Mouse (Mus musculus) cerebellum, postnatal 10 days (tissue): ENCODE data around the gene Arl1.
"Not testable (repeated sequence)": the region's sequence is repeated elsewhere in the genome, so short reads cannot be mapped to it uniquely, and the experiment has no call there.

Experiments
- DNase-seq, 2 experiments: peaks; one replicate each; pipeline ENCODE4 v3.0.0; 2021; ENCODE audit warnings: mixed read lengths in 2 of 2

Arl1 gene

GRCm38 (mm10) chr10:88765431-88766142 is 34.9 kb downstream of the Arl1 start:
- DNase-seq: no peak

GRCm38 (mm10) chr10:88768961-88769360 is 38.3 kb downstream of the Arl1 start:
- DNase-seq: no peak

GRCm38 (mm10) chr10:88769676-88770075 is 39.0 kb downstream of the Arl1 start:
- DNase-seq: no peak

- DNase-seq: peak; percentile 15 to 23
Measured at GRCm38 (mm10) chr10:88772965-88773364, 42.3 kb downstream of the Arl1 start.

GRCm38 (mm10) chr10:88776206-88776605 is 45.5 kb downstream of the Arl1 start:
- DNase-seq: no peak

- DNase-seq: no peak
Measured at GRCm38 (mm10) chr10:88780716-88781115, 50.1 kb downstream of the Arl1 start.

GRCm38 (mm10) chr10:88783135-88783534 is 52.5 kb downstream of the Arl1 start:
- DNase-seq: not testable (repeated sequence)

- DNase-seq: no peak
Measured at GRCm38 (mm10) chr10:88783941-88784340, 53.3 kb downstream of the Arl1 start.

- no peak for DNase-seq
Measured at GRCm38 (mm10) chr10:88784513-88784931, 53.9 kb downstream of the Arl1 start.

- DNase-seq: no peak
Measured at GRCm38 (mm10) chr10:88793671-88794070, 63.0 kb downstream of the Arl1 start.
